Mouse (Mus musculus) embryo, embryonic 10 days (tissue): Measurements from ENCODE around the gene Mapk3.
"Not testable (repeated sequence)": the region's sequence is repeated elsewhere in the genome, so short reads cannot be mapped to it uniquely, and the experiment has no call there.

Experiments
- DNase-seq: peaks from one replicate; pipeline ENCODE4 v3.0.0-alpha.2; 2015; ENCODE audit warnings: low spot score

The Mapk3 gene

GRCm38 (mm10) chr7:126759672-126760390, 430 bp downstream of the Mapk3 start:
- no peak for DNase-seq

- DNase-seq: peak; percentile 57
Observed at GRCm38 (mm10) chr7:126760391-126760802, 996 bp downstream of the Mapk3 start.

- no peak for DNase-seq
Observed at GRCm38 (mm10) chr7:126760956-126761355, 1.6 kb downstream of the Mapk3 start.

- DNase-seq: no peak
Observed at GRCm38 (mm10) chr7:126761529-126762067, 2.2 kb downstream of the Mapk3 start.

GRCm38 (mm10) chr7:126762471-126763008, 3.1 kb downstream of the Mapk3 start:
- peak; percentile 3 for DNase-seq

- no peak for DNase-seq
Observed at GRCm38 (mm10) chr7:126765540-126765939, 6.1 kb downstream of the Mapk3 start.

GRCm38 (mm10) chr7:126766201-126766600, 6.8 kb downstream of the Mapk3 start, which contains the start of gene Gdpd3:
TSS of gene Gdpd3 (plus strand) at chr7:126766334.
- no peak for DNase-seq

GRCm38 (mm10) chr7:126767001-126767400, 7.6 kb downstream of the Mapk3 start:
- DNase-seq: no peak

GRCm38 (mm10) chr7:126770784-126771183, 11.4 kb downstream of the Mapk3 start:
- no peak for DNase-seq

- DNase-seq: no peak
Observed at GRCm38 (mm10) chr7:126773351-126773750, 13.9 kb downstream of the Mapk3 start.

GRCm38 (mm10) chr7:126774463-126774862, 15.1 kb downstream of the Mapk3 start:
- no peak for DNase-seq

GRCm38 (mm10) chr7:126775185-126775977, 16.0 kb downstream of the Mapk3 start:
- DNase-seq: no peak

- no peak for DNase-seq
Observed at GRCm38 (mm10) chr7:126775978-126776234, 16.5 kb downstream of the Mapk3 start.

GRCm38 (mm10) chr7:126776598-126777057, 17.2 kb downstream of the Mapk3 start, which contains the start of gene Ypel3:
TSS of gene Ypel3 (plus strand) at chr7:126776955.
- DNase-seq: peak; percentile 94

GRCm38 (mm10) chr7:126777476-126777875, 18.1 kb downstream of the Mapk3 start:
- no peak for DNase-seq

- DNase-seq: no peak
Observed at GRCm38 (mm10) chr7:126778147-126778546, 18.7 kb downstream of the Mapk3 start.

- DNase-seq: not testable (repeated sequence)
Observed at GRCm38 (mm10) chr7:126779101-126779500, 19.7 kb downstream of the Mapk3 start.

GRCm38 (mm10) chr7:126779983-126780970, 20.9 kb downstream of the Mapk3 start:
- peak; percentile 95 for DNase-seq

GRCm38 (mm10) chr7:126780971-126781635, 21.7 kb downstream of the Mapk3 start, which contains the start of gene Tbx6:
TSS of gene Tbx6 (plus strand) at chr7:126781483.
- DNase-seq: no peak

GRCm38 (mm10) chr7:126781661-126782370, 22.4 kb downstream of the Mapk3 start:
- DNase-seq: no peak
